Mouse (Mus musculus) adrenal gland, postnatal 4 days (tissue): ENCODE results near the gene Gm13128. TPM values are rescaled to one million over a fixed set of nuclear protein-coding genes. Genes with fewer than 3 reads are reported as not detected.
"Not testable (repeated sequence)": the region's sequence is repeated elsewhere in the genome, so short reads cannot be mapped to it uniquely, and the experiment has no call there.

ENCODE experiments used
- DNase-seq, 2 experiments: peaks; one replicate each; pipeline ENCODE4 v3.0.0; 2021 to 2022; ENCODE audit warnings: low spot score in 2 of 2, mixed read lengths in 2 of 2
- long read RNA-seq, 2 experiments: library from polyadenylated mRNA; stranded (forward); transcript quantifications; one replicate each; pipeline ENCODE4 v2.0.0; 2021
- total RNA-seq, 2 experiments: library from RNA; stranded (reverse); gene quantifications; 2 replicates each; pipeline ENCODE4 v1.2.3; 2021

Gene Gm13128
- not detected for total RNA-seq
- long read RNA-seq, experiment 1 = 0 reads
- long read RNA-seq, experiment 2 = 0 reads

GRCm38 (mm10) chr4:144329949-144330348 is at the start of gene Gm13128:
Gm13128 (plus strand) TSS chr4:144330249.
- DNase-seq = not testable (repeated sequence)

- not testable (repeated sequence) for DNase-seq
Observed at GRCm38 (mm10) chr4:144280388-144280787, 49.7 kb upstream of the Gm13128 start, which contains the start of gene Pramel5. Pramel5 (minus strand) TSS chr4:144280488.

GRCm38 (mm10) chr4:144299414-144299813 is 30.6 kb upstream of the Gm13128 start:
- not testable (repeated sequence) for DNase-seq

- DNase-seq = not testable (repeated sequence)
Observed at GRCm38 (mm10) chr4:144312666-144313460, 17.2 kb upstream of the Gm13128 start.

- DNase-seq = not testable (repeated sequence)
Observed at GRCm38 (mm10) chr4:144335856-144336255, 5.8 kb downstream of the Gm13128 start.

GRCm38 (mm10) chr4:144357642-144358041 is 27.6 kb downstream of the Gm13128 start, which contains the start of gene Gm13119:
Gm13119 (plus strand) TSS chr4:144357942.
- not testable (repeated sequence) for DNase-seq

GRCm38 (mm10) chr4:144377911-144378310 is 47.9 kb downstream of the Gm13128 start, which contains the start of gene Pramef20:
Pramef20 (minus strand) TSS chr4:144377933.
- no peak for DNase-seq

Other genes with a start within 250 kb of the Gm13128 start
- not detected for gene Gm13102, start 223.8 kb upstream of the Gm13128 start, total RNA-seq
- not detected for gene Oog3, start 167.6 kb upstream of the Gm13128 start, total RNA-seq
- gene Oog2, start 139.5 kb upstream of the Gm13128 start, total RNA-seq = not detected
- not detected for gene C87977, start 116.9 kb upstream of the Gm13128 start, total RNA-seq
- not detected for gene Pramel5, start 49.8 kb upstream of the Gm13128 start, total RNA-seq
- not detected for gene Gm13119, start 27.7 kb downstream of the Gm13128 start, total RNA-seq
- gene Pramef20, start 47.7 kb downstream of the Gm13128 start, total RNA-seq = not detected
- gene Pramef12, start 78.2 kb downstream of the Gm13128 start, total RNA-seq = under 1 TPM in 1 of 2 experiments, not detected in 1; 0.34 TPM
- not detected for gene 1700012P22Rik, start 108.5 kb downstream of the Gm13128 start, total RNA-seq
- not detected for gene Gm9944, start 123.1 kb downstream of the Gm13128 start, total RNA-seq
- not detected for gene Aadacl3, start 133.5 kb downstream of the Gm13128 start, total RNA-seq
- not detected for gene 9430007A20Rik, start 189.6 kb downstream of the Gm13128 start, total RNA-seq
- not detected for gene Gm13124, start 234.9 kb downstream of the Gm13128 start, total RNA-seq